Mouse (Mus musculus) G1E (cell line): ENCODE measurements around the gene Fmo1.

Experiments
- CTCF ChIP-seq: IDR thresholded peaks from 2 replicates; pipeline ENCODE4 v1.5.1; 2012; ENCODE audit warnings: low read depth, low read length, inconsistent platforms, mixed read lengths
- GATA1 ChIP-seq: IDR thresholded peaks from 2 replicates; pipeline ENCODE4 v1.6.1; 2012; ENCODE audit warnings: borderline replicate concordance, low read length, inconsistent platforms, mixed read lengths

DNA sequence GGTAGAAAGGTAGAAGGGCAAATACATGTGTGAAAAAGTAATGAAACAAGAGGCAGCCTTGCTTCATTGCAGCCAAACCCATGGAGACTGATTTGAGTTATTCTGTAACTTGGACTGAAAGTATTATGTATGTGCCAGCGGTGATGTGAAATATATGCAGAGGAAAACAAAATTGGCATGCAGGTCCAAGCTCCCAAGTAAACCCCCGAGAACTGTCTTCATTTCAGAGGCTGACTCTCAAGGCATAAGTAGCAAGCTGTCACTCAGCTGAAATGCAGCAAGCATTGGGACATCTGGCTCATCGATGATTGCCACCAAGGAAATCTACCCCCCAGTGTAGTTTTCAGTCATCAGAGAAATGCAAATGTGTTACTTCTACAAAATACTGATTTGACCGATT is 81.2 kb downstream of the Fmo1 start:
- TF ChIP-seq CTCF (no peak), GATA1 (no peak)
